Mouse (Mus musculus) embryonic facial prominence, embryonic 11.5 days (tissue): ENCODE measurements around the gene Zscan2. TPM values are rescaled to one million over a fixed set of nuclear protein-coding genes. Genes with fewer than 3 reads are reported as not detected.

ENCODE experiments used
- ATAC-seq: fragments of 200-750 bp; cut with Nextera tagmentation; replicated peaks from 2 replicates; pipeline ENCODE4 v1.8.0; 2017; ENCODE audit warnings: low read depth; ENCODE audit not compliant: insufficient number of reproducible peaks, low FRiP score, low TSS enrichment
- DNase-seq: peaks from one replicate; pipeline ENCODE4 v3.0.0-alpha.2; 2015; ENCODE audit warnings: low spot score
- H3K27ac ChIP-seq: fragments of 300-500 bp; sonication (generic); replicated peaks from 2 replicates; pipeline ENCODE4 v1.5.1; 2014; ENCODE audit warnings: mild to moderate bottlenecking, low read depth, low read length, control low read depth
- H3K27me3 ChIP-seq: fragments of 300-500 bp; sonication (generic); 2 replicates; pipeline ENCODE4 v1.6.1; 2014; ENCODE audit warnings: mild to moderate bottlenecking, low read length, moderate library complexity, mixed read lengths; ENCODE audit not compliant: control insufficient read depth, insufficient read depth
- H3K36me3 ChIP-seq: fragments of 300-500 bp; sonication (generic); replicated peaks from 2 replicates; pipeline ENCODE4 v1.6.1; 2014; ENCODE audit warnings: low read depth, mild to moderate bottlenecking, low read length, moderate library complexity, mixed read lengths; ENCODE audit not compliant: control insufficient read depth, insufficient read depth
- H3K4me1 ChIP-seq: fragments of 300-500 bp; sonication (generic); 2 replicates; pipeline ENCODE4 v1.6.1; 2014; ENCODE audit warnings: low read length, mixed read lengths; ENCODE audit not compliant: control insufficient read depth, insufficient read depth
- H3K4me2 ChIP-seq: fragments of 300-500 bp; sonication (generic); 2 replicates; pipeline ENCODE4 v1.6.1; 2014; ENCODE audit warnings: low read depth, mild to moderate bottlenecking, control low read depth, low read length, moderate library complexity
- H3K4me3 ChIP-seq: fragments of 300-500 bp; sonication (generic); 2 replicates; pipeline ENCODE4 v1.5.1; 2014; ENCODE audit warnings: low read depth, low read length, control low read depth
- H3K9ac ChIP-seq: fragments of 300-500 bp; sonication (generic); replicated peaks from 2 replicates; pipeline ENCODE4 v1.6.1; 2014; ENCODE audit warnings: mild to moderate bottlenecking, control low read depth, low read length
- H3K9me3 ChIP-seq: fragments of 300-500 bp; sonication (generic); replicated peaks from 2 replicates; pipeline ENCODE4 v1.6.1; 2016; ENCODE audit warnings: mild to moderate bottlenecking, low read length, inconsistent platforms, mixed read lengths; ENCODE audit not compliant: control insufficient read depth
- WGBS: fragments of 180-500 bp; shearing (Covaris S2); extraction: QIAGEN DNeasy Blood & Tissue Kit; methylation state at CpG from one replicate; pipeline ENCODE4 v1.1.7; 2014; 5-methylcytosine and 5-hydroxymethylcytosine counted together
- polyA plus RNA-seq: library from polyadenylated mRNA; unstranded; fragments of >200 nt; fragmentation: Nextera tagmentation; extraction: Ambion mirVana; gene quantifications from 2 replicates; pipeline ENCODE4 v1.2.1, GENCODE M21; 2014

Zscan2 gene
- polyA plus RNA-seq, 1 experiment from 2014 or later: 4.5 TPM

DNA sequence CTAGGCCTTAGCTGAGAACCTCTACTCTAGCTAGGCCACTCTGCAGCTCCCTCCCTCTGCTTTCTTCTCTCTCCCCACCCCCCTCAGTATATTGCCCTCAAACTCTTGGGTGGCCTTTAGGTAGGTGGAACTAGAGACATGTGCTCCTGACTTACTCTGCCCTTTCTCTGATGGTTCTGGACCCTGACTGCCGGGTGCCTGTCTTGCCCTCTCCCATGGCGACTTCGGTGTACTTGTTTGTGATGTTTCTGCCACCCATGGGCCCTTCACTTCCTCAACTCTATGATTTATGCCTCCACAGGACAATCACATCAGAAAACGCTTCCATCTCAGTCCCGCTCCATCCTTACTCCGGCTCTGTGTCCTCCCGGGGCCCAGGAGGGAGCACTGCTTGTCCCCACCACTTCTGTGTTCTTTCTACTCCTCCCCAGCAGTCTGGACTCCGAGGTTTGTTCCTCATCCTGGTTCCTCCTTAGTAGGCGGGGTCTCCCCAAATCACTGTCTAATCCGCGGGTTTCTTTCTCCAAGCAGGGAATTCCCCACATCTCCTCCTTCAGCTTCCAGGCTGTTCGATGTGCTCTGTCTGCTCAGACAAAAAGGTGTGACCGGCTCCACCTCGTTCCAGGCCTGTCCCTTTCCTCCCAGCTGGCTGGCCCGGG is 15.0 kb upstream of the Zscan2 start:
- Histone ChIP-seq H3K27ac (no peak overlapping the region), H3K4me3 (no peak overlapping the region), H3K27me3 (no peaks in the 10 kb centered on the region), H3K4me1 (no peaks in the 10 kb centered on the region), H3K36me3 (no peaks in the 10 kb centered on the region), H3K9me3 (no peaks in the 10 kb centered on the region), H3K4me2 (no peak overlapping the region), H3K9ac (no peak overlapping the region)
- WGBS: 78% methylated on average over 15 of the region's 15 CpGs
- no peak for ATAC-seq
- no peak for DNase-seq

DNA sequence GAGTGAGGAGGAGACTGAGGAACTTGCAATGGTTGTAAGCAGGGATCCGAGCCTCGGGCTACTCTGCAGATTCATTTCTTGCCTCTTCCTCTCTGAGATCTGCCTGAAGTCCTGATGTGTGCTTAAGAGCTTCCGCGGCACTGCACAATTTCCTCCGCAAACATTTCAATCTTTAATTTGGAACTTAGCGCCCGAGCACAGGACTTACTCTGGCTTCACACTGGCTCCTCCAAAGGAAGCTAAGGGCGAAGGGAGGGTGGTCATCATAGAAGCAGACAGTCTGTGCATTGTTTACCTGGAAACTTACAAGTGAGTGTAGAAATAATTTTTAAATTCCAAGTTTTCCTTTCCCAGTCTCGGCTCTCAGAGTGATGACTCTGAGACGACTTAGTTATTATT is 14.4 kb upstream of the Zscan2 start:
- H3K9me3 ChIP-seq: no peaks in the 10 kb centered on the region
- 85% methylated on average over 10 of the region's 10 CpGs for WGBS
- no peaks in the 10 kb centered on the region for H3K4me1 ChIP-seq
- no peak overlapping the region for H3K4me3 ChIP-seq
- DNase-seq (no peak), ATAC-seq (no peak)
- H3K36me3 ChIP-seq: no peaks in the 10 kb centered on the region
- no peak overlapping the region for H3K4me2 ChIP-seq
- H3K27me3 ChIP-seq: no peaks in the 10 kb centered on the region
- no peak overlapping the region for H3K27ac ChIP-seq
- no peak overlapping the region for H3K9ac ChIP-seq

DNA sequence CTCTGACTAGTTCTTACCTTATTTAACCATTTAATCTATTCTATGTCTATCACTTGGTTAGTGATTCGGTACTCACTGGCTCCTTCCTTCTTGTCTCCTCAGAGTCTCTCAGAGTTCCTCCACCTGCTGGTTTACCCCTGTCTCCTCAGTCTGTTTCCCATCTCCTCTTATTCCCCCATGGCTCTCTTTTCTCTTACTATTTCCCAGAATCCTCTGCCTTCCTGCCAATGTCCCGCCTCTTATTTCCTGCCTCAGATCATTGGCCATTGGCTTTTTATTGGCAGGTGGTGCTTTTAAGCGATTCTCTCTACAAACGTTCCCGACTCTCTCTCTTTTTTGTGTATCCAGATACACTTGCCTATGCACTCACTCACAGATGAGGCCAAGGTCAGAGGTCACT is 14.0 kb upstream of the Zscan2 start:
- Histone ChIP-seq H3K27ac (no peak overlapping the region), H3K4me2 (no peak overlapping the region), H3K36me3 (no peaks in the 10 kb centered on the region), H3K4me3 (no peak overlapping the region), H3K9me3 (no peaks in the 10 kb centered on the region), H3K9ac (no peak overlapping the region), H3K27me3 (no peaks in the 10 kb centered on the region), H3K4me1 (no peaks in the 10 kb centered on the region)
- ATAC-seq (no peak), DNase-seq (no peak)
- 83% methylated on average over 5 of the region's 5 CpGs for WGBS

DNA sequence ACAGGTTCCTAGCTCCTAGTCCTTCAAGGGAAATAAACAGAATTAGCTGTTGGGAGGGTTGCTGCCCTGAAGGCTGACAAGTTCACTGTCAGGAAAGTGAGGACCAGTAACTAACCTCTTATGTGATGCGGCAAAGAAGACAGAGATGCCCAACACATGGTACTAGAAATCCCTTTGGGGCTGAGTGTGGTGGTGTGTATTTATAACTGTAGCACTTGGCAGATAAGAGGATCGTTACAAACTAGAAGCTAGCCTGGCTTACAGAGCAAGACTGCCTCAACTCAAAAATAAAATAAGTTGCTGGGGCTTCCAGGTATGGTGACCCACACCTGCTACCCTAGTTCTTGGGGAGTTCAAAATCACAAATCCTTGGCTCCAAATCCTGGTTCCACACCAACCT is 11.5 kb upstream of the Zscan2 start:
- no peaks in the 10 kb centered on the region for H3K9me3 ChIP-seq
- H3K27me3 ChIP-seq: no peaks in the 10 kb centered on the region
- no peak overlapping the region for H3K27ac ChIP-seq
- H3K4me3 ChIP-seq: no peak overlapping the region
- no peak overlapping the region for H3K9ac ChIP-seq
- DNase-seq (no peak), ATAC-seq (no peak)
- no peak overlapping the region for H3K4me2 ChIP-seq
- no peaks in the 10 kb centered on the region for H3K36me3 ChIP-seq
- no peaks in the 10 kb centered on the region for H3K4me1 ChIP-seq
- WGBS: 86% methylated on average over 2 of the region's 2 CpGs

DNA sequence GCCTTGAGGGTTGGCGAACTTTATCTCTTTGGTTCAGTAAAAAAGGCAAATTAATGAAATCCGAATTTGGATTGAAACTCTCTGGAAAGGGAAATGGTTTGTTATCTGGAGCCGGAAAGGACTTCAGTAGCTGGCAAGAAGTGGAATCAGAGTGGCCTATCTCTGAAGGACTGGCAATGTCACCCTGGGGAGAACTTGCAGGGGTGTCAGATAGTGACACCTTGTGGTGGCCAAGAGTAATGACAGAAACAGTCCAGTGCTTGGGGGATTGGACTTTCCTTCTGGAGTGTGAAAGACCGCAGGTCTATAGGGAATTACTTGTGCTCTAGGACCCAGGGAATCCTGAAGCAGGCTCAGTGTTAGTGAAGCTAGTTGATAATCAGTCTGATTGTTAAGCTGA is 11.0 kb upstream of the Zscan2 start:
- Histone ChIP-seq H3K9me3 (no peaks in the 10 kb centered on the region), H3K4me2 (no peak overlapping the region), H3K27me3 (no peaks in the 10 kb centered on the region), H3K4me3 (no peak overlapping the region), H3K9ac (no peak overlapping the region), H3K27ac (no peak overlapping the region), H3K36me3 (no peaks in the 10 kb centered on the region), H3K4me1 (no peaks in the 10 kb centered on the region)
- ATAC-seq (no peak), DNase-seq (peak; percentile 76)
- 25% methylated on average over 4 of the region's 4 CpGs for WGBS

DNA sequence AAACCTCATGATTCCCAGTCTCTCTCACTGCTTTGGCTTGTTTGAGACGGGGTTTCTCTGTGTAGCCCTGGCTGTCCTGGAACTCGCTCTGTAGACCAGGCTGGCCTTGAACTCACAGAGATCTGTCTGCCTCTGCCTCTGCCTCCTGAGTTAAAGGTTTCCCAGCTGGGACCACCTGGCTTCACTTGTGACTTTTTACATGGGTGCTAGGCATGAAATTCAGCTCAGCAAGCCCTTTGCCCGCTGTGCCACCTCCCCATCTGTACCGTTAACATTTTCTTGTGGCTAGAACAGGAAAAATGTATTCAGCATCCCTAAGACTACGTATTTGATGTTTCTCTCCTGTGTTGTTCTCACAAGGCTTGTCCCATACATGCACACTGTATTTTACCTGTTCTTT is 10.2 kb upstream of the Zscan2 start:
- no peak overlapping the region for H3K4me3 ChIP-seq
- no peak for DNase-seq
- WGBS: 82% methylated on average over 5 of the region's 5 CpGs
- no peaks in the 10 kb centered on the region for H3K36me3 ChIP-seq
- H3K4me2 ChIP-seq: no peak overlapping the region
- H3K4me1 ChIP-seq: no peaks in the 10 kb centered on the region
- ATAC-seq: no peak
- no peaks in the 10 kb centered on the region for H3K9me3 ChIP-seq
- H3K27ac ChIP-seq: no peak overlapping the region
- H3K9ac ChIP-seq: no peak overlapping the region
- no peaks in the 10 kb centered on the region for H3K27me3 ChIP-seq

DNA sequence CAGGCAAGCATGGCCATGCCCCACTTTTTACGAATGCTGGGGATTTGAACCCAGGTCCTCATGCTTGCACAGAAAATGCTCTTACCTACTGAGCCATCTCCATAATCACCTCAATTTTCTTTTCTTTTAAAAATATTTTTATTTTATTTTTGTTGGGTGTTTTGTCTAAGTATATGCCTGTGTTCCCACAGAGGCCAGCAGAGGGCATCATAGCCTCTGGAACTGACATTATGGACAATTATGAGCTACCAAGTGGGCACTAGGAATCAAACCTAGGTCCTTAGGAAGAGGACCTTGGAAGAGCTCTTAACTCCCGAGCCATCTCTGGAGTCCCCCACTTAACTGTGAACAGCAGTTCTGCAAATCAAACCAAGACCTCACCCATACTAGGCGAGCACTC is 7.5 kb upstream of the Zscan2 start:
- no peaks in the 10 kb centered on the region for H3K4me1 ChIP-seq
- no peak for DNase-seq
- no peak overlapping the region for H3K4me2 ChIP-seq

DNA sequence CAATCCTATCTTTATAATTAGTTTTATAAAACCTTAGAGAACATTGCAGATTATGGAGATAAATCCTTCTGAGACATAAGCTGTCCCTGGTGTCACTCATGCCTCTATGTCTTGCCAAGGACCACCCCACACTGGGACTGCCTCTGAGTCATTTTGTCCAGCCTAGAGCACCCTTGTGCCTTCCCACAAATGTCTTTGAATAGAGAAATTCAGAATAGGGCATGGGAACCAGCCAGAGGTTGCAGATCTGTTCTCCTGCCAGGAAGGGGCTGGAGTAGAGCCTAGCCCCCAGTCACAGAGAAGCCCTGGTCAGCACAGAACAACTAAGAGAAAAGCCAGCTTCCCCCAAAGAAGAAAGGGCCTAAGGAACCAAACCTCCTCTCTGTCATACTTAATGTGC is 5.4 kb upstream of the Zscan2 start:
- H3K27me3 ChIP-seq: no peaks in the 10 kb centered on the region
- ATAC-seq (no peak), DNase-seq (no peak)
- H3K4me1 ChIP-seq: no peaks in the 10 kb centered on the region
- no peak overlapping the region for H3K9ac ChIP-seq
- H3K9me3 ChIP-seq: no peaks in the 10 kb centered on the region
- no peak overlapping the region for H3K4me3 ChIP-seq
- no peaks in the 10 kb centered on the region for H3K36me3 ChIP-seq
- no peak overlapping the region for H3K4me2 ChIP-seq
- no peak overlapping the region for H3K27ac ChIP-seq

More for the DNA sequence above, 7.5 kb upstream of the Zscan2 start:
- no peak overlapping the region for H3K9ac ChIP-seq
- H3K4me3 ChIP-seq: no peak overlapping the region
- H3K27me3 ChIP-seq: no peaks in the 10 kb centered on the region
- H3K27ac ChIP-seq: no peak overlapping the region
- no peaks in the 10 kb centered on the region for H3K36me3 ChIP-seq
- WGBS: 90% methylated on average over 3 of the region's 3 CpGs
- no peaks in the 10 kb centered on the region for H3K9me3 ChIP-seq
- ATAC-seq: no peak
